Mouse (Mus musculus) T-helper 1 cell (primary cell): ENCODE results near the gene Hsd11b2.

ENCODE experiments used
- in situ Hi-C: fragments of 300-600 bp; cut with MboI, MseI; formaldehyde crosslinking; loops from one replicate; pipeline ENCODE4 v1.15.1; 2025; ENCODE audit warnings: high pct_unique_total_duplicates

The Hsd11b2 gene

DNA sequence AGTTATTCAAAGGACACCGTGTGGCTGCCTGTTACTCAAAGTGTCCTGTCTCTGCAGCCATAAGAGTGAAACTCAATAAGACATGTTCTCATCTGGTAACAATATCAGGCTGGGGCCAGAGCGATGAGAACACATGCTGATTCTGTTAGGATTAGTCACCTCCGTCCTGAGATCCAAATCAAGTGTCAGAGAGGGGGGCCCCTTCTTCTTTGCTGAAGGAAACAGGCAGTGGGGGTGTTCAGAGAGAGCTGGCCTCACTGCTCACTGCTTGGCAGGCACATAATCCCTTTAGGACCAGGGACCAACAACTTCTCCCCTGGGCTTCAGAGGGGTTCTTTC lies 34.6 kb upstream of the Hsd11b2 start:
- in situ Hi-C loops, result no loop called here

DNA sequence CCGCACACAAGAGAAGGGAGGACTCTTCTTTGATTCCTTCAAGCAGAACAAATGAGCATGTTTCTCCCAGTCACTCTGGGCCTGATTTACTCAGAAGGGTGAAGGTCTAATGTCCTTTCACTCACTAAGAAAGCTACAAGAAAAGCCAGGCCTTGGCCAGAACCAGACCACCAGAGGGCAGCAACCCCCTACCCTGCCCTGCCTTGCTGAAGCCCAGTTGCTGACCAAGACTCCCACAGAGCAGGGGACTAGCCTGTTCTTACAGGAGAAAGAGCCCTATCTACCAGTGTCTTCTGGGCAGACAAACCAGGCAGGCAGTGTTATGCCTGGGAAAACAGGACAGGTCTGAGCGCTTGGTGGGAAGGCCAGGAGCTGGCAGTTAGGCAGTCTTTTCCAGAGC lies 34.2 kb upstream of the Hsd11b2 start:
- in situ Hi-C loops, result no loop called here

DNA sequence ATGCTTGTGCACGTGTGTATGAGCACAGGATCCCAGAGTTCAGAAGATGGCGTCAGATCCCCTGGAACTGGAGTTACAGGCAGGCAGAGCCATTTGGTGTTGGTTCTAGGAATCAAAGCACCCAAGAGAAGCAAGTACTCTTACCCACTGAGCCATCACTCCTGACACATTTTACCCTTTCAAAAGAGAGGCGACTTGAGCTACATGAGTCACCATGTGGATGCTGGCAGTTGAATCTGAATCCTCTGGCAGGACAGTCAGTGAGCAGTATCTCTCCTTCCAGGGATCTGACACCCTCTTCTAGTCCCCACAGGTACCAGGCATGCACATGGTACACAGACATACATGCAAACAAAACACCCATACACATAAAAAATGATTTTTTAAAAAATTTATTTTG lies 30.5 kb upstream of the Hsd11b2 start:
- in situ Hi-C loops, result loop anchor here (5.0 kb wide), 1 partner anchor 64 kb away; no protein-coding TSS in a partner anchor

DNA sequence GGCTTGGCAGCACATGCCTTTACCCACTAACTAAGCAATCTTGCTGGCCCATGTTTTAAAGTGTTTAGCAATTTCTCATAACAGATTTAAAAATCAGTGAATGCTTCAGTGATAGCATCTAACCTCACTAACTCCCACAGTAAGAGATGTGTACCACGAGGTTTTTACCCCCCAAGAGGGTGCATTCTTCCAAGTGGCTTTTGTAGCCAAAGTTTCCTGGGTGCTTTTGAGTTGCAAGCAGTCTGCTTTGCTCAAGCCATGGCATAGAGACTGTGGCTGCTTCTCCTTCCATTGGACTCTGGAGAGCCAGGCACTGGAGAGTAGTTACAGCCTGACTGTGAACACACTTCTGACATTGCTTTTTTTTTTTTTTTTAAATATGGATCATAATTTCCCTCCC lies 29.3 kb upstream of the Hsd11b2 start:
- in situ Hi-C loops, result loop anchor here (5.0 kb wide), 1 partner anchor 63 kb away; no protein-coding TSS in a partner anchor

DNA sequence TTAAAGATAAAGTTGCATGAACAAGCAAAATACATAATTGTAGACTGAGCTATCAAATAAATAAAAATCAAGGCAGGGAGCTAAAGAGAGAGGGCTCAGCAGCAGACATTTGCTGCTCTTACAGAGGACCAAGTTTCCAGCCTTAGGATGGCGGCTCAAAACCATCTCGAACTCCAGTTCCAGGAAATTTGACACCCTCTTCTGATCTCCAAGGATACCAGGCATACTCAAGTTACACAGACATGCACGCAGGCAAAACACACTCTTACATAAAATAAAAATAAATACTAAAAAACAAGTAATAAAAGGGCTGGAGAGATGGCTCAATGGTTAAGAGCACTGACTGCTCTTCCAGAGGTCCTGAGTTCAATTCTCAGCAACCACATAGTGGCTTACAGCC lies 25.1 kb upstream of the Hsd11b2 start:
- in situ Hi-C loops, result loop anchor here (10.0 kb wide), 1 partner anchor 859 kb away; the partner anchor contains the start of gene Rrad

DNA sequence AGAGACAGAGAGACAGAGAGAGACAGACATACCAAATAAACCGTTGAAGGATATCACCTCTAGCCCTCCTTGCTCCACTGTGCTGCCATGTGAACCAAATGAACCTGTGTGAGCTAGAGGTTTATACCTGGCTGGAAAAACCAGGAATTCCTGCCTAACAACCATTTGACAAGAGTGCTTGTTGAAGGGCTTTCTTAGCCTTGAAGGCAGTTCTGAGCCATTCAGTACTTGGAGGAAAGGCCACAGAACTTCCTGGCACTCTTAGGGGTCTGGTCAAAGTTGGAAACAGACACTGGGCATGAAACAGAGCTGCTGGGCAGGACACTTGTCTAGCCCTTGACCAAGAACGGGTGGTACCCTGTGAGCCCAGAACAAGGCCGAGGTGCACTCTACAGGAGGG lies 24.0 kb upstream of the Hsd11b2 start:
- in situ Hi-C loops, result loop anchor here (10.0 kb wide), 1 partner anchor 860 kb away; the partner anchor contains the start of gene Rrad

DNA sequence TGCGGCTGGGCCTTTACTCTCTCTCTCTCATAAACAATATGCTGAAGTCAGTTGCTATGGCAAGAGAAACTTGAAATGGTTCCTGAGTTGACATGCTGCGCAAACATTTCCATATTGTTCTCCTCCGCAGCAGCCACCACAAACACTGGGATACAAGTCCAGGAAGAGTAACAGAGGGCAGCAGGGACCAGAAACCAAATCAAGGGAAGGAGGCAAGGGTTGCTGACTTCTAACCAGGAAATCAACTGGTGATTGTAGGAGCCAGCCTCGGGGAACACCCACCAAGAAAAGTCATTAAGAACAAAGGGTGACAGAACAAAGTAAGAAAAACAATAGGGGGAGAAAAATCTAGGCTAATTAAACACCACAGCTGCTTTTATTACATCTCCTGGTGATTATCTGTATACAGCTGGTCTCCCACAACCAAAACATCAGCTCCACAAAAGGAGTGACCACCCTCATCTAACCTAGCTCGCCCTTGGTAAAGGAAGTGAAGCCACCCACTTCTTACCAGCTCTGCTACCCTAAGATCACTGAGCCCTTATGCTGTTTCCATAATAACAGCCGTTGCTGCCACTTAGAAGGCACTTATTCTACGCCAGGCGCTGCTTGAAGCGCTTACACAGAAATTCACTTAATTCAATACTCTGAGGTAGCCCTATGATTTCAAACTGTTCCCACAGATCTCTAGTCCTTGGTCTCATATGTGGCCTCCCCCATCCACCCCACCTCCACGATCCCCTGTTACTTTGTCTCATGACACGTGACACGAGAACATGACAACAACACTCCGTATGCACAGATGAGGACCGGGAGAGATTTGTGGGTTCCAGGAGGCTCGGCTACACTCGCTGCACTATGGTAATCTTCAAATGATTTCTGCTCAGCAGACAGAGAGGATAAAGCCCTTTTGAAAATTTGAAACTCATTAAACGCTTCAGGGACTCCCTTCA lies 22.9 kb upstream of the Hsd11b2 start:
- in situ Hi-C loops, result loop anchor here (10.0 kb wide), 1 partner anchor 861 kb away; the partner anchor contains the start of gene Rrad

DNA sequence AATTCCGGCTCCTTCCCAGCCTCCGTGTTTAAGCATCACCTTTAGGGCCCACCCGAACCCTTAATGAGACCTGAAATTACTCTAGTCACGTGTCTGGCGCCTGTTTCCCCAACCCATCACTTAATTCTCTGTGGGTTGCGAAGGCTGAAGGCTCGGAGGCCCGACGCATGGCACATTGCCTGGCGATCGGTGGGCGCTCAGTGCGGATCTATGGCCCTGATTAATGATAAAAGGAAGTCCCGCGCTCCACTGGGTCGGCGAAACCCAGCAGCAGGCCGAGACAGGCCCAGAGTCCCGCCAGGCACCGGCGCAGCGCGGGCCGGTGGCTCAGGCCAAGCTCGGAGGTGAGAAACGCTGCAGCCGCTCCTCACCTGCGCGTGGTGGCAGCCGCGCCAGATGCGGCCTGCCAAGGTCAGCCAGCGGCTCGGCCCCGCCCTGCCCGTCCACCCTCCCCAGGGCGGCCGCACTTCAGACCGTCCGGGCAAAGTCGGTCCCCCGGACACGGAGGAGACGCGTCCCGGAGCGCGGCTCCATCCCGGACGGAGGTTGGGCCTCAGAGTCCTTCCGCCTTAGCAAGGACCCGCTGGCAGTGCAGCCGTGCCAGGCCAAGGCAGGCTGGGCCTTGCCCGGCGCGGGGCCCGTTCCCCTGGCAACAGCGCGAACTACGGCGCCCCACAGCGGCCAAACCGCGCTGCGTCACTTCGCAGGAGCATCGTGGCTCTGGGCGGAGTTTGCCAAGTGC lies 21.9 kb upstream of the Hsd11b2 start, which contains the start of gene Zdhhc1:
Gene Zdhhc1 (minus strand): TSS at position 464 of the 742 bp plus-strand sequence.
- in situ Hi-C loops, result loop anchor here (10.0 kb wide), 1 partner anchor 862 kb away; the partner anchor contains the start of gene Rrad

DNA sequence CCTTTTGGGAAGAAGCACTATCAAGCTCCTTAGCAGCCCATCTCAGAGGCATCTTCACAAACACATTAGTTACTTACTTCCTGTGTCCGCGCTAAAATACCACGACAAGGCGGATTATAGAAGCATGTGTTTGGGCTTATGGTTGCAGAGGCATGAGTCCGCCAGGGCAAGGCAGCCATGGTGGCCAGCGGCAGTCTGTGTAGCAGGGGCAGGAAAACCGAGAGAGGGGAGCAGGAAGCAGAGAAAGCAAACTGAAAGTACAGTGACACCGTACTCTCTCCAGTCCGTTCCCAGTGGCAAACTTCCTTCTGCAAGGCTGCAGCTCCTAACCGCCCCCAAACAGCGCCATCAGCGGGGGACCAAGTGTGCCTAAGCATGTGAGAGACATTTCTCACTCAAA lies 18.8 kb upstream of the Hsd11b2 start:
- in situ Hi-C loops, result loop anchor here (10.0 kb wide), 1 partner anchor 865 kb away; the partner anchor contains the start of gene Rrad

DNA sequence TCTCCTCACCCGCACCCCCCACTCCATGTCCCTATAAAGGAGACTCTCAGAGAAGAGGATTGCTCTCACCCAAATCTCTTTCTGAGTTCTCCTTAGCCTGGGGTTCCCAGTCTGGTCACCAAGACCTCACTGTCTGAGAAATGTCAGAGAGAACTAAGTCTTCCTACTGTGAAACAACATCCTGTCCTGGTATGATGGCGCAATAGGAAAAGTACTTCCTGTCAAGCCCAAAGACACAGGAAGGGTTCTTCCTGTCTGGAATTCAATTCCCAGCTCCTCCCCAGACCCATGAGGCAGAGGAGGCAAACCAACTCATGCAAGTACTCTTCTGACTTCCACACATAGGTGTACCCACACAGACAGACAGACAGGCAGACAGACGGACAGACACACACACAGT lies 13.9 kb upstream of the Hsd11b2 start:
- in situ Hi-C loops, result no loop called here

DNA sequence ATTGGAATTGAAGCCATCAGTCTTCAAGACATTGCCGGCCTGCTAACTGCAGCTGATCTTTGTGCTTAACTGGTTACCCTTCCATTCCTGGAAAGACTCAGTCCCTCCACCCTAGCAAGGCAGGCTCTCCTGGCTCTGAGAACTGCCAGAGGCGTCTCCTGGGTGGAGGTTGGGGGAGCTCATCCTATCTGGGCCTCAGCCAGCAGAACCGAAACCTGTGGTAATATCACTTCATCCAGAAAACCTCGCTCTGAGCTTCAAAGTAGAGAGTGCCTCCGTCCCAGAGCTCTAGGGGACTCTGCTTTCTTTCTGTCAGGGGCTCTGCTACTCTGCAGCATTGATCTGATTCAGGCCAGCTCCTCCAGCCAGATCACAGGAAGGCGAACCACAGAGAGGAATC lies 11.6 kb upstream of the Hsd11b2 start:
- in situ Hi-C loops, result no loop called here

DNA sequence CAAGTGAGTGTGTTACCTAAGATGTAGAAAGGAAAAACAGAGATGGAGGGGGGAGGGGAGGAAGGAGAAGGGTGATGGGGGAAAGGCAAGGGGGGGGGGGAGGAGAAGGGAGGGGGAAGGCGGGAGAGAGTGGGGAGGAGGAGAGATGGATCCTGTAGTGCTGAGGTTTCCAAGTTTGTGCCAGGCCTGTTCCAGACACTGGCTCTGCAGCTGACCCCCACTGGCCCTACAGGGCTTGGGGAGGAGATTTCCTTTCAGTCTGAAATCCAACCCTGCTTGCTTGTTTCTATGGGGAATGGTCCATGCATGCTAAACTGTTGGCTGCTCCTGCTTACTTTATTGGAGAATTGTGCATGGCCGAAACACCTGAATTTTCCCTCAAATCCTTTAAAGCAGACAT lies 9.8 kb upstream of the Hsd11b2 start:
- in situ Hi-C loops, result no loop called here

DNA sequence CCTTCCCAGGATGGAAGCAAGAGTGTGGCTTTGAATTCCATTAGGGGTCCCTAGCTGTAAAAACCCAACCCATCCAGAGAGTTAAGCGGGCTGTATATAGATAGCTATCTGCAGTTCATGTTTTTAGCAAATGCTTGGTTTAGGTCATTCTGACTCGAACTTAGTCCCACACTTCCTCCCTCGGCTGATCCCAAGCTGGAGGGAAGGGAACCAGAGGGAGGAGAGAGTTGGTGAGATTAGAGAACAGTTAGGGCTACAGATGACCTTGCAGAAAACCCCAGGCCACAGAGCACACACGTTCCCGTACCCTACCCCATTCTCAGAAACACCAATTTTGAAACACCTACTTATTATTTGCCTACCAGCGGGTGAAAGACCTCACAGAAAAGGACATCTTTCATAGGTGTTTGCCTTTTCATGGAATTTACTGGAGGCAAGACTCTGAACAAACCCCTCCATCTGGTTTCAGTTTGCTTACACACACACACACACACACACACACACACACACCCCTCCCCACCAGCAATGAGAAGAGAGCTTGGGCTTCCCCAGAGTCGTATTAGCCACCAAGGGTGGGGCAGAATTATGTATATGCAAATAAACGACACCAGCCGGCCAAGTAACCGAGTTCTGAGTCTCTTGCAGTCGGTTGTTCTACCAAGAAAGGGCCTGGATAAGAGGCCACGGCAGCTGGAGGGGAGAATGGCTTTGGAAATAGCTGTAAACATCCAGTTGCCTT lies 8.4 kb upstream of the Hsd11b2 start:
- in situ Hi-C loops, result no loop called here

DNA sequence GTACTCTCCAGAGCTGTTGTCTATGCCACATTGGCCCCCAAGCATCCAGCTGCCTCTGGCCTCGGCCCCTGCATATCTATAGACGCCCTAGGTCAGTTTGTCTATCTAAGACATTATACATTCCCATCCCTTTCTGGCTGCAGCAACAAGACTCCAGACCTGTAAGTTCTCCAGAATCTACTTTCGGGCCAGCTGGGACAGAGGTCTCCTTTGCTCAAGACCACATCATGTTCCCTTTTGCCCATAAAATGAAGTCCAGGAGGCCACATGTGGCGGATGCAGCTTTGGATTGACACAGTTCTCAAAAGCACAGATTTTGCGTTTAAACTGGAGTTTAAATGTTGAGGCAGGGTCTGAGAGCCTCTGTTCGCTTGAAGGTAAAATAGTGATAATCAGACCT lies 4.4 kb upstream of the Hsd11b2 start:
- in situ Hi-C loops, result no loop called here

DNA sequence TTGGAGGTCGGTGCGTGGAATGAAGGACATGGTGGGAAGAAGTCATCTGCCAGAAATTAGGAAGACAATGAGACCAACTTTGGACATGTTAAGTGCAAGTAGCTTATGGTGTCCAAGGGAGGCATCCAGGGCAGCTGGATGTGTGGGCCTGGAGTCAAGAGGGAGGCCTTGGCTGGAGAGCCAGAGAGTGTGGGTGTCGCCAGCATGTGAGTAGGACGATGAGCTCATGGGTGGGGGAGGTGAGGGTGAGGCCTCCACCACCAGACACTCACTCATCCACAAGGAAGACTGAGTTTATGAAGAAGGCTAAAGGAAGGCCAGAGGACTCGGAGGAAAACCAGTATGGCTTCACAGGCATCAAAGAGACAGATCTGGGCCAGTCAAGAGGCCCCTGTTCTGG lies 3.9 kb upstream of the Hsd11b2 start:
- in situ Hi-C loops, result no loop called here

DNA sequence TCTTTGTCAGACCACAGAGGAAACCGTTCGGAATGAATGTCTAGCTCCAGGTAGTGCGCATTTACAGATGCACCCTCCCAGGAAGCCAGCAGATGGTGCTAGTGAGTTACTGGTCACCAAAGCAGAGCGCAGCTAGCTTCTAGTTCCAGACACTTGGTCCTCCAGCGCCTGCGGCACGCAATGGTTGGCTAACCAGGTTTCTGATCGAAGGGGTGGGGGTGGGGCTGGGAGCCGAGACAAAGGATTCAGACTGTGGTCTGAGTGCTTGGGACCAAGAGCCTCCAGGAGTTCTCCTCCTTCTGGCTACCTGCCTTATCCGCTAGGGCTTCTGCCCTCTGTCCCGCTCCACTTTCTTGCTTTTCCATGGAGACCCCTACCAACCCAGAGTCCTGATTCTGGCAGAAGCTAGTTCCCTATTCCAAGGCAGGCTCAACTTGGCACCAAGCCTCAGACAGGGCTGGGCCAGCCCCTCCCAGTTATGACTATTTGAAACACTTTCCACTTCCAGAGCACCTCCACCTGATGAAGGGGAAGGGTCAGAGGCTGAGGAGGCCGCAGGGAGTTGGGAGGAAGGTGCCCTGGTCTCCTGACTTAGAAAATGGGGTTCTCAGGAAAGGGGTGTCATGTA lies 2.4 kb upstream of the Hsd11b2 start:
- in situ Hi-C loops, result no loop called here

DNA sequence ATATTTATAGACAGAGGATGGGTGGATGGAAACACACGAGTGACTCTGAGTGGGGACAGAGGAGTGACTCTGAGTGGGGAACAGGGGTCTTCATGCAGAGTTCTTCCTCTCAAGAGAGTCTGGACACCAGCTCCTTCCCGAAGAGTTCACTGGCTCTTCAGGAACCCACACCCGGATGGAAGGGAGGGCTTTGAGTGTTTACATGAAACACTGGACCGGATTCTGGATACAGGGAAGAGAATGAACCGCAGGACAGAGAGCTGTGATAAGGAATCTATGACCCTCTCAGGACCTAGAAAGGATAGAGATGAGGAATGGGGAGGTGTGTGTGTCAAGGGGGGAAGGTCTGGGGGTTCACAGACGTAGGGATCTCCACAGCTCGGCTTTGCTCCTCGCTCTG lies 1.2 kb upstream of the Hsd11b2 start:
- in situ Hi-C loops, result no loop called here

DNA sequence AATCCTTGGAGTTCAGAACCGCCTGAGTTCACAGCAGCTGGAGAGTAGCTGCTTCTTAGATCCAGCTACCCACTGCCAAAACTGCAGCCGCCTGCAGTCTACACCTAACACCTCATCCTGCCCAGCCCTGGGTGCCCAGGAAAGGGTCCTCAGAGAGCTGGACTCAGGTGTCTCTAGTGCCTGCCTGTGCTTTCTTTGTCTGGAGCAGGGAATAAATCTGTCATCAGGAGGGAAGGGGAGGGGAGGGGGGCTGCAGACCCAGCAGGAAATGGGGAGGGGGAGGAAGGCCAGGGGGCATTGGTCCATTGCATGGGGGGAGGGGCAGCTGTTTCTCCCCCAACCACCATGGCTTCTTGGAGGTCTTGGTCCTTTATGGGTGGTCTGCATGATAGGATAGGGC lies 1.0 kb downstream of the Hsd11b2 start:
- in situ Hi-C loops, result no loop called here

DNA sequence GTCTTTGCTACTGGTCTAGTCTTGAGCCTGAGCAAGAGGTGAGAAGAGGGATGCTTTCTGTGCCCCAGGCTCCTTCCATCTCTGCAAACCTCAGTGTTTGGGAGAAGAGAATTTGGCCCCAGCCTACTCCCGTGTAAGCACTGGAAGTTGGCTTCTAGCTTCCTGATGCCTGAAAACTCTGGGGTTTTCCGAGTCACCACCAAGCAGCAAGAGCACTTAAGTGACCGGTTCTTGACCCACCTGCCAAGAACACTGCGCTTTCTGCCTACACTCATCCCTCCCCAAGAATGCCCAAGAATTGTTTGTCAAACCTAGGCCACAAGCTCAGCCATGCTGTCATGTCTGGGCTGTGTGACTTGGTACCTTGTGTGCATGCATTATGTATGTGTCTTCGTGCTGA lies 2.0 kb downstream of the Hsd11b2 start:
- in situ Hi-C loops, result no loop called here

DNA sequence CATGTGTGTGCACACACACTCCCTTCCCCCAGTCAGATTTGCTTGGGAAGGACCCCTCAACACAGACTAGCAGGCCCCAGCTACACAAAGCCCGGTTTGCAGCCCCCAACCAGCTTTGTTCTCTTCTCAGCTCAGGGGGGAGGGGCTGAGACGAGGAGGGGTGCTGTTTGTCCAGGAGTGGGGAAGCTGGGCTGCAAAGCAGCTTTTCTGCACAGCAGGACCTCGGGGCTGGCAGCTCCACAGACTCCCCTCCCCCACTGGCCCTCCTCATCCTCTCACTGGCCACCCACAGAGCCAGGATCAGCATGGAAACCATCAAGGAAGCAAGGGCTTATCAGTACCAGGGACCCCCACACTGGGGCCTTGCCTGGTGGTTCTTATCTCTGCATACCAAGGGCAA lies 2.5 kb downstream of the Hsd11b2 start:
- in situ Hi-C loops, result no loop called here
